Mouse (Mus musculus) liver, embryonic 14.5 days (tissue): ENCODE results near the gene Nrxn2.

ENCODE experiments used
- CTCF ChIP-seq: IDR thresholded peaks from 2 replicates; pipeline ENCODE4 v1.5.1; 2016; ENCODE audit warnings: antibody characterized with exemption, low read depth, control low read depth
- EP300 ChIP-seq: IDR thresholded peaks from 2 replicates; pipeline ENCODE4 v1.6.1; 2016; ENCODE audit warnings: antibody characterized with exemption, low read depth

DNA sequence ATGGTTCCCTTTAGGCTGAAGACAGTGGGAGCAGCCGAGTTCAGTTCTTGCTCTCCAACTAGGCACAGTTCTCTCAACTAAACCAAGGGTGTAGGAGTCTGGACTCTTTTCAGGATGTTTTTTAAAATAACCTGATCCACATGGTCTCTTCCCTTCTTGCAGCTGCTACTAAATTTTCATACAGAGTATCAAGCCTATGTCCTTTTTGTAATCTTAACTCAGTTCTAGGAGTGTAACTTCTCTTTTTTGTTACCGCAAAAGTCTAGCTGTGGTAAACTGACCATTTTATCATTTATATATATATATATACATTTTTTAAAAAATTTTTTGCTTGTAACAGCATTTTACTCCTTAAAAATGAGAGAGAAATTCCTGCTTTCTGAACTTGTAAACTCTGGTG lies 48.4 kb upstream of the Nrxn2 start:
- TF ChIP-seq CTCF (no peak), EP300 (no peak)
